Mouse (Mus musculus): ENCODE data around the gene Tpst1.

- TF ChIP-seq POLR2A (IDR thresholded peaks at IDR 0.05; ENCODE audit: borderline replicate concordance, extremely low read depth, insufficient read depth, insufficient read length, poor library complexity, severe bottlenecking) (no peak), CTCF (IDR thresholded peaks at IDR 0.05; ENCODE audit: borderline replicate concordance, extremely low read depth, insufficient read depth, insufficient read length) (no peak)
Observed at GRCm38 (mm10) chr5:130051073-130051860, 21.9 kb upstream of the Tpst1 start.
